Mouse (Mus musculus): Measurements from ENCODE around the gene Ambp. TPM values are rescaled to one million over a fixed set of nuclear protein-coding genes. Genes with fewer than 3 reads are reported as not detected.

The Ambp gene
- polyA plus RNA-seq, 1 experiment from 2014 or later: 0.18 TPM

DNA sequence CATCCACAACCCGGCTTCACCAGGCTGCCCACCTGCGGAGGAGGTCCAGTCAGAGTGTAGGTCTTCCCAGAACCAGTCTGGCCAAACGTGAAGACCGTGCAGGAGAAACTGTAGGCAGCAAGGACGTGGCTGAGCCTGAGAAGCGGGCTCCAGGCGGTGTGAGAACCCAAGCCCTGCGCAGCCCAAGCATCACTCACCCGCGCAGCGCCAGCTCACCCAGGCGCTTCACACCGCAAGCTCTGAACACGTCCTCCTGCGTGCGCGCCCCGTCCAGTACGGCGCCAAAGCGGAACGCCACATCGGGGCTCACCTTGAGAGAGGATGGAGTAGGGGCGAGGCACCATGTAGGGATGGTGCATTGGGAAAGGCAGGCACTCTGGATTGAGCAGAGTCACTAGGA is 16.5 kb upstream of the Ambp start:
- Histone ChIP-seq H3K9me3 (ENCODE audit: control insufficient read depth, low read length) (no peaks in the 10 kb centered on the region), H3K36me3 (ENCODE audit: control insufficient read depth, insufficient read depth, low read length) (no peaks in the 10 kb centered on the region), H3K27ac (replicated peaks; ENCODE audit: low read depth, low read length) (no peak overlapping the region), H3K27me3 (replicated peaks; ENCODE audit: control insufficient read depth, insufficient read depth, low read length) (peaks cover 12% of the 10 kb centered on the region; the same call in 1 of the 2 replicates), H3K9ac (ENCODE audit: low read depth, low read length) (no peak overlapping the region), H3K4me3 (ENCODE audit: low read depth, low read length) (no peak overlapping the region), H3K4me2 (ENCODE audit: low read depth, low read length) (no peak overlapping the region), H3K4me1 (ENCODE audit: control insufficient read depth, insufficient read depth, low read length) (no peaks in the 10 kb centered on the region)
- 59% methylated on average over 24 of the region's 24 CpGs for WGBS
- DNase-seq (ENCODE audit: low spot score) (no peak), ATAC-seq (ENCODE audit: low read depth) (no peak)

DNA sequence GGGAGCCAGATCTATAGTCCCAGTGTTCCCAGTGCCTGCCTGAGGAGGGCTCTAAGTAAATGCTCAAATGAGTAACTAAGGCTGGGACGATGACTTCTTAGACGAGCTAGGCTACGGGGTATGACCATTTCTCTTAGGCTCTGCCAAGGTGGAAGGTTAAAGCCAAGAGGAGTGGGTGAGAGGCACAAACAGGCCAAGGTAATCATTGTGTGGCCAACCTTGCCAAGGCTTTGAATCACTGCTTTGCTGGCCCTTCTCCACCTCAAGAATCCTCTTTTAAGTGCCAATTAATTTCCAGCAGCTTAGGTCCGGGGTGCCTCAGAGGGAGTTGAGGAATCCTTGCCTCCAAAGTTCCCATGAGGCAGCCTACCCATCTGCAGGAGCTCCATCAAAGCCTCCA is 15.5 kb upstream of the Ambp start:
- DNase-seq (ENCODE audit: low spot score) (no peak), ATAC-seq (ENCODE audit: low read depth) (no peak)
- Histone ChIP-seq H3K4me3 (ENCODE audit: low read depth, low read length) (no peak overlapping the region), H3K4me2 (ENCODE audit: low read depth, low read length) (no peak overlapping the region), H3K4me1 (ENCODE audit: control insufficient read depth, insufficient read depth, low read length) (no peaks in the 10 kb centered on the region), H3K9ac (ENCODE audit: low read depth, low read length) (no peak overlapping the region), H3K27me3 (replicated peaks; ENCODE audit: control insufficient read depth, insufficient read depth, low read length) (peaks cover 12% of the 10 kb centered on the region; the same call in 1 of the 2 replicates), H3K9me3 (ENCODE audit: control insufficient read depth, low read length) (no peaks in the 10 kb centered on the region), H3K27ac (replicated peaks; ENCODE audit: low read depth, low read length) (no peak overlapping the region), H3K36me3 (ENCODE audit: control insufficient read depth, insufficient read depth, low read length) (no peaks in the 10 kb centered on the region)
- WGBS: 88% methylated on average over 4 of the region's 4 CpGs

DNA sequence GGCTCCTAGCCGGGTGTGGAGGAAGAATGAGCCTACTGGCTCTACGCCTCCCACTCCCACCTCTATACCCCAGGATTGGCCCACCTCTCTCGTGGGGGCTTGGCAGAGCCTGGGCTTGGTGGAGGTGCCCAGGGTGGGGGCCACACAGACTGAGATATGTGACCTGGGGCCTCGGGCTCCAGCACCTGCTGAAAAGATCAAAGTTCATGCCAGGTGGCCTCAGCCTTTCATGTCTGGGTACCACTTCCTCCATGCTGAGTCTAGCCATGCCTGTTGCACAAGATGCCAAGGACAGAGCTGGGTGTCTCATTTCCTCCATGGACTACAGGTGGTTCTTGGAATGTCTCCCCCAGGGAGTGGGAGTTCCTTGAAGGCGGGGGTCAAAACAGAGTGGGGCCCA is 11.7 kb upstream of the Ambp start:
- no peak overlapping the region for H3K4me3 ChIP-seq (ENCODE audit: low read depth, low read length)
- H3K4me1 ChIP-seq (ENCODE audit: control insufficient read depth, insufficient read depth, low read length): no peaks in the 10 kb centered on the region
- ATAC-seq (ENCODE audit: low read depth) (no peak), DNase-seq (ENCODE audit: low spot score) (no peak)
- H3K4me2 ChIP-seq (ENCODE audit: low read depth, low read length): no peak overlapping the region
- no peaks in the 10 kb centered on the region for H3K9me3 ChIP-seq (ENCODE audit: control insufficient read depth, low read length)
- peaks cover 9% of the 10 kb centered on the region; the same call in 1 of the 2 replicates for H3K27me3 ChIP-seq (replicated peaks; ENCODE audit: control insufficient read depth, insufficient read depth, low read length)
- H3K9ac ChIP-seq (ENCODE audit: low read depth, low read length): no peak overlapping the region
- H3K27ac ChIP-seq (replicated peaks; ENCODE audit: low read depth, low read length): no peak overlapping the region
- whole genome bisulfite sequencing: 87% methylated on average over 5 of the region's 5 CpGs
- no peaks in the 10 kb centered on the region for H3K36me3 ChIP-seq (ENCODE audit: control insufficient read depth, insufficient read depth, low read length)

DNA sequence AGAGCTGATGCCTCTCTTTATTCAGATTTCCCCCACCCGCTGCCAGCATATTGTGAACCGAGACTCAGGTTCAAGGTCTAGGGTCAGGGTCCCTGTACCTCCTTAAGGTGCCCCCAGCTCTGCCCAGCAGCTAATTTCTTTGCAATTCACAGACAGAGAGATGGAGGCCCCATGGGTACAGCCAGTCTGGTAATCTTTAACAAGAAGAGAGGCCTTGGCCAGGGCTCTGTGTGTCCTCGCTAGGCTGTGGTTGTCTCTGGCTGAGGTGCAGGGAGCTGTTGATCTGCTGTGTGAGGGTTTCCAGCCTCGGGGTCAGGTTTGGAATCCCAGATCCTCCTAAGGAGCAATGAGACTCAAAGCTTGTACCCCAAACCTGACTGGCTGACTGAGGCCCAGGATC is 11.0 kb upstream of the Ambp start:
- no peak overlapping the region for H3K4me2 ChIP-seq (ENCODE audit: low read depth, low read length)
- no peak for DNase-seq (ENCODE audit: low spot score)
- H3K36me3 ChIP-seq (ENCODE audit: control insufficient read depth, insufficient read depth, low read length): no peaks in the 10 kb centered on the region
- no peak overlapping the region for H3K9ac ChIP-seq (ENCODE audit: low read depth, low read length)
- 0 out of 2 replicates have a peak, but pooled peaks cover 2% of the 10 kb centered on the region for H3K27me3 ChIP-seq (replicated peaks; ENCODE audit: control insufficient read depth, insufficient read depth, low read length)
- 79% methylated on average over 4 of the region's 4 CpGs for WGBS
- H3K9me3 ChIP-seq (ENCODE audit: control insufficient read depth, low read length): no peaks in the 10 kb centered on the region
- no peak overlapping the region for H3K4me3 ChIP-seq (ENCODE audit: low read depth, low read length)
- no peaks in the 10 kb centered on the region for H3K4me1 ChIP-seq (ENCODE audit: control insufficient read depth, insufficient read depth, low read length)
- no peak overlapping the region for H3K27ac ChIP-seq (replicated peaks; ENCODE audit: low read depth, low read length)
- ATAC-seq (ENCODE audit: low read depth): no peak

DNA sequence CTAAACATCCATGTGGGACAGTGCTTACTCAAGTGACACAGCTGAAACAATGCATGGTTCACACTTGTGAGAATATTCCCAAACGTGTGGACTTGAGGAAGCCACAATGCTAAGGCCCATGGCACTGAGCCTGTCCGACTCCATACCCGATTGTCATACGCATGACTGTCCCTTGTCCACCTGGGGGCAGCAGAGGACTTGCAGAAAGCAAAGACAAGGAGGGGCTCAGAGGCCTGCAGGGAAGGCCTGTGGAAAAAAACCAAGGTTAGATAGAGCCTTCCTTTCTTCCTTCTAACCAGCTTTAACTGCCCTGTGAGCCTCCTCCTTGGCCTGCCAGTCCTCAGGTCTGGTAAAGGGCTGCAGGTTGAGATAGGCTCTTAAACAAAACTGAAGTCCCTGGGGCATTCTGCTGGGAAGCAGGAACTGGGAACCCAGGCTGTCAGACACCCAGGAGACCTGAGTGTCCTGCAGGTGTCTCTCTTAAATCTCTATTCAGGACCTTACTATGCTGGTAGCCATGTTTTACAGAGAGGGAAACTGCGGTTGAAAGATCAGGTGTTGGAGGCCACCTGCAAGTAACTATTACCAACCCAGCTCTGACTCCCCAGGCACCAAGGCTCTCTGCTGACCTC is 4.5 kb upstream of the Ambp start:
- Histone ChIP-seq H3K36me3 (ENCODE audit: control insufficient read depth, insufficient read depth, low read length) (no peaks in the 10 kb centered on the region), H3K9ac (ENCODE audit: low read depth, low read length) (no peak overlapping the region), H3K4me3 (ENCODE audit: low read depth, low read length) (no peak overlapping the region), H3K4me1 (ENCODE audit: control insufficient read depth, insufficient read depth, low read length) (no peaks in the 10 kb centered on the region), H3K9me3 (ENCODE audit: control insufficient read depth, low read length) (no peaks in the 10 kb centered on the region), H3K27ac (replicated peaks; ENCODE audit: low read depth, low read length) (no peak overlapping the region), H3K4me2 (ENCODE audit: low read depth, low read length) (no peak overlapping the region), H3K27me3 (replicated peaks; ENCODE audit: control insufficient read depth, insufficient read depth, low read length) (no peaks in the 10 kb centered on the region)
- ATAC-seq (ENCODE audit: low read depth): peak; percentile 86
- DNase-seq (ENCODE audit: low spot score): peak; percentile 95
- WGBS: 14% methylated on average over 5 of the region's 5 CpGs

DNA sequence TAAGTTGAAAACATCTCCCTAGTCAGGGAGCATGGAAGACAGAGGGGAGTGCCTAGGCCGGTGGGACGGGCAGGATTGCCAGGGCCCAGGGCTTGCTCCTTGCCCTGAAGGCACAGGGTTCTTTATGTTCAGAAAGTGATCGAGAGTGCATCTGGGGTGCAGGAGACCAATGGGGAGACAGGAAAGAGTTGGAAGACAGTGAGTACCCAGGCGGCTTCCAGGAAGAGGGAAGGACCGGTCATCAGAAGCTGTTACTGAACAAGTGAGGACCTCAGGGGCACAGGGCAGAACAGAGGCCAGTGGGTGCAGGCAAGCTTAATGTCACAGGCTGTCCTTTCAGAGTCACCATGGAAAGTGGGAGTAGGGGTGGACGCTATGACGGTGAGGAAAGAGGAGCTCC is 3.6 kb upstream of the Ambp start:
- 86% methylated on average over 7 of the region's 7 CpGs for WGBS
- ATAC-seq (ENCODE audit: low read depth) (no peak), DNase-seq (ENCODE audit: low spot score) (no peak)
- H3K27ac ChIP-seq (replicated peaks; ENCODE audit: low read depth, low read length): no peak overlapping the region
- H3K27me3 ChIP-seq (replicated peaks; ENCODE audit: control insufficient read depth, insufficient read depth, low read length): no peaks in the 10 kb centered on the region
- no peaks in the 10 kb centered on the region for H3K9me3 ChIP-seq (ENCODE audit: control insufficient read depth, low read length)
- H3K9ac ChIP-seq (ENCODE audit: low read depth, low read length): no peak overlapping the region
- no peaks in the 10 kb centered on the region for H3K36me3 ChIP-seq (ENCODE audit: control insufficient read depth, insufficient read depth, low read length)
- H3K4me1 ChIP-seq (ENCODE audit: control insufficient read depth, insufficient read depth, low read length): no peaks in the 10 kb centered on the region
- no peak overlapping the region for H3K4me2 ChIP-seq (ENCODE audit: low read depth, low read length)
- H3K4me3 ChIP-seq (ENCODE audit: low read depth, low read length): no peak overlapping the region

DNA sequence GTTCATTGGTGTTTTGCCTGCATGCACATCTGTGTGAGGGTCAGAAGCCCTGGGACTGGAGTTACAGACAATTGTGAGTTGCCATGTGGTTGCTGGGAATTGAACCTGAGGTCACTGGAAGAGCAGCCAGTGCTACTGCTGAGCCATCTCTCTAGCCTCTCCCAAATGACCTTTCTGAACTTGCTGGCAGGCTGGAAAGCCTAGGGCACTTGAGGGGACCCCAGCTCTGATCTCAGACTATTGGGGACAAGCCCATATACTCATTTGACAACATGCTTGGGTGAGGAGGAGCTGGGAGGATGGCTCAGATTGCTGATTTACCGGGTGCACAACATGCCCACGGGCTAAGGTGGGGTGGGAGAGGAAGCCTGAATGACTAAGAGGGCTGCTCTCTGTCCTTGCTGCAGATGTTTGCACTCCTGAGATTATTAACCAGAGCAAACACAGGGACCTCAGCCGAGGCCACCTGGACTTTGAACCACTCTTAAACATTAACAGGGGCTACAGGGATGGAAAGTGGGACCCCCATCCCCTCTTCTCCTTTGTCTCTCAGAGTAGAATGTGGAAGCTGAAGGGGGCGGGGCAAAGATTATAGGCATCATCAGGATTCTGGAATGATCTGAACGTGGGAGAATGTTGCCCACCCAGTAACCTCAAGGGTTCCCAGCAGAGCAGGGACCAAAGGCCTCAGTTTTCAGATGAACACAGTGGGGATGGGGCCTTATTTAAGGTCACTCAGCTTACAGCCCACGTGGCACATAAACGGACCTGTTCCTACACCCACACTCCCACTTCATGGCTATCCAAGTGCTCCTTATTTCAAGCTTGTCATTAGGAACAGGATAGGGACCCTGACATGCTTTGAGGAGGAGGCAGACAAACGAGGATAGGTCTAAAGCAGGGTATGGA is 2.4 kb upstream of the Ambp start:
- Histone ChIP-seq H3K36me3 (ENCODE audit: control insufficient read depth, insufficient read depth, low read length) (no peaks in the 10 kb centered on the region), H3K4me1 (ENCODE audit: control insufficient read depth, insufficient read depth, low read length) (no peaks in the 10 kb centered on the region), H3K9ac (ENCODE audit: low read depth, low read length) (no peak overlapping the region), H3K4me2 (ENCODE audit: low read depth, low read length) (no peak overlapping the region), H3K27ac (replicated peaks; ENCODE audit: low read depth, low read length) (no peak overlapping the region), H3K9me3 (ENCODE audit: control insufficient read depth, low read length) (no peaks in the 10 kb centered on the region), H3K4me3 (ENCODE audit: low read depth, low read length) (no peak overlapping the region), H3K27me3 (replicated peaks; ENCODE audit: control insufficient read depth, insufficient read depth, low read length) (no peaks in the 10 kb centered on the region)
- DNase-seq (ENCODE audit: low spot score): no peak
- WGBS: 59% methylated on average over 8 of the region's 8 CpGs
- no peak for ATAC-seq (ENCODE audit: low read depth)

DNA sequence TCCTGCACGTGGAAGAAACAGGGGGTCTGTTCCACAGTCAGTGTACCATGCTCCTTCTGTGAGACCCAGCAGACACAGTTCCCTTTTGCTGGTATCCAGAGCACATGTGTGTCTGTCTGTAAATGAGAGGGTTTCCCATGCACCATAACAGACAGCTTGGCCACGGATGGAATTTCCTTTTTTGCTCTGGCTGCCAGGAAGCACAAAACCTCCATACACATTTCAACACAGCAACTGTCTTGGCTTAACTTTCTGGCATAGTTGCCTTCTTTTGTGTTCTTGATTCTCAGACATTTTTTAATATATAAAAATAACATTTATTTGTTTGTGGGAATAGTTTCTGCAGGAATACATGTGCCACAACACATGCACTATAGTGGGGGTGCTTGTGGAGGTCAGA is 997 bp upstream of the Ambp start:
- Histone ChIP-seq H3K27ac (replicated peaks; ENCODE audit: low read depth, low read length) (no peak overlapping the region), H3K4me3 (ENCODE audit: low read depth, low read length) (no peak overlapping the region), H3K9ac (ENCODE audit: low read depth, low read length) (no peak overlapping the region), H3K4me1 (ENCODE audit: control insufficient read depth, insufficient read depth, low read length) (no peaks in the 10 kb centered on the region), H3K36me3 (ENCODE audit: control insufficient read depth, insufficient read depth, low read length) (no peaks in the 10 kb centered on the region), H3K9me3 (ENCODE audit: control insufficient read depth, low read length) (no peaks in the 10 kb centered on the region), H3K4me2 (ENCODE audit: low read depth, low read length) (no peak overlapping the region), H3K27me3 (replicated peaks; ENCODE audit: control insufficient read depth, insufficient read depth, low read length) (no peaks in the 10 kb centered on the region)
- 39% methylated on average over 2 of the region's 2 CpGs for WGBS
- ATAC-seq (ENCODE audit: low read depth) (no peak), DNase-seq (ENCODE audit: low spot score) (peak; percentile 67)
